Mouse (Mus musculus) embryonic facial prominence, embryonic 14.5 days (tissue): Measurements from ENCODE around the gene Tmem238l. TPM values are rescaled to one million over a fixed set of nuclear protein-coding genes. Genes with fewer than 3 reads are reported as not detected.

Experiments
- ATAC-seq: fragments of 200-750 bp; cut with Nextera tagmentation; 2 replicates; pipeline ENCODE4 v1.8.0; 2017; ENCODE audit warnings: low read depth, moderate number of reproducible peaks, moderate TSS enrichment
- DNase-seq: peaks from one replicate; pipeline ENCODE4 v3.0.0-alpha.2; 2015; ENCODE audit warnings: low spot score
- H3K27ac ChIP-seq: fragments of 300-500 bp; sonication (generic); replicated peaks from 2 replicates; pipeline ENCODE4 v1.5.1; 2014; ENCODE audit warnings: low read depth, mild to moderate bottlenecking, low read length, moderate library complexity
- H3K27me3 ChIP-seq: fragments of 300-500 bp; sonication (generic); replicated peaks from 2 replicates; pipeline ENCODE4 v1.6.1; 2014; ENCODE audit warnings: low read length; ENCODE audit not compliant: control insufficient read depth, insufficient read depth
- H3K36me3 ChIP-seq: fragments of 300-500 bp; sonication (generic); 2 replicates; pipeline ENCODE4 v1.6.1; 2014; ENCODE audit warnings: low read length, mixed read lengths; ENCODE audit not compliant: control insufficient read depth, insufficient read depth
- H3K4me1 ChIP-seq: fragments of 300-500 bp; sonication (generic); 2 replicates; pipeline ENCODE4 v1.6.1; 2014; ENCODE audit warnings: antibody characterized with exemption, low read length; ENCODE audit not compliant: control insufficient read depth, insufficient read depth
- H3K4me2 ChIP-seq: fragments of 300-500 bp; sonication (generic); 2 replicates; pipeline ENCODE4 v1.6.1; 2014; ENCODE audit warnings: low read depth, mild to moderate bottlenecking, low read length, moderate library complexity, mixed read lengths
- H3K4me3 ChIP-seq: fragments of 300-500 bp; sonication (generic); 2 replicates; pipeline ENCODE4 v1.5.1; 2014; ENCODE audit warnings: low read depth, mild to moderate bottlenecking, low read length
- H3K9ac ChIP-seq: fragments of 300-500 bp; sonication (generic); 2 replicates; pipeline ENCODE4 v1.6.1; 2014; ENCODE audit warnings: low read depth, mild to moderate bottlenecking, low read length, moderate library complexity, mixed read lengths
- H3K9me3 ChIP-seq: fragments of 300-500 bp; sonication (generic); 2 replicates; pipeline ENCODE4 v1.6.1; 2016; ENCODE audit warnings: low read length; ENCODE audit not compliant: control insufficient read depth
- WGBS: fragments of 180-500 bp; shearing (Covaris S2); extraction: QIAGEN DNeasy Blood & Tissue Kit; methylation state at CpG from one replicate; pipeline ENCODE4 v1.1.7; 2014; 5-methylcytosine and 5-hydroxymethylcytosine counted together
- polyA plus RNA-seq: library from polyadenylated mRNA; unstranded; fragments of >200 nt; fragmentation: Nextera tagmentation; extraction: Ambion mirVana; gene quantifications from 2 replicates; pipeline ENCODE4 v1.2.1, GENCODE M21; 2014

Gene Tmem238l
- polyA plus RNA-seq, 1 experiment from 2014 or later = not detected

GRCm38 (mm10) chr11:66984165-66985135, 28.0 kb downstream of the Tmem238l start:
- Histone ChIP-seq H3K9ac (peak overlapping the region; percentile 62), H3K4me1 (peaks cover 15% of the 10 kb centered on the region), H3K27me3 (no peaks in the 10 kb centered on the region), H3K36me3 (no peaks in the 10 kb centered on the region), H3K4me3 (peak overlapping the region; percentile 46), H3K9me3 (no peaks in the 10 kb centered on the region), H3K4me2 (peak overlapping the region; percentile 78), H3K27ac (peak overlapping the region; percentile 77)
- ATAC-seq = peak; percentile 84
- WGBS = 6% methylated on average over 28 of the region's 28 CpGs
- DNase-seq = peak; percentile 94

- Histone ChIP-seq H3K4me2 (peak overlapping the region; percentile 78), H3K27ac (0 out of 2 replicates have a peak overlapping the region, but pooled peaks have one; percentile 77), H3K27me3 (no peaks in the 10 kb centered on the region), H3K4me1 (peaks cover 15% of the 10 kb centered on the region), H3K9ac (peak overlapping the region; percentile 62), H3K9me3 (no peaks in the 10 kb centered on the region), H3K36me3 (no peaks in the 10 kb centered on the region), H3K4me3 (peak overlapping the region; percentile 46)
- ATAC-seq (no peak), DNase-seq (no peak)
- WGBS = 29% methylated on average over 11 of the region's 11 CpGs
These were observed 28.8 kb downstream of the Tmem238l start for GRCm38 (mm10) chr11:66985136-66985702.

GRCm38 (mm10) chr11:66992150-66992549, 35.7 kb downstream of the Tmem238l start:
- Histone ChIP-seq H3K4me2 (no peak overlapping the region), H3K27ac (no peak overlapping the region), H3K9ac (no peak overlapping the region), H3K27me3 (no peaks in the 10 kb centered on the region), H3K9me3 (no peaks in the 10 kb centered on the region), H3K4me3 (no peak overlapping the region), H3K36me3 (no peaks in the 10 kb centered on the region), H3K4me1 (no peaks in the 10 kb centered on the region)
- ATAC-seq = no peak
- WGBS = 79% methylated on average over 2 of the region's 2 CpGs
- no peak for DNase-seq

DNA sequence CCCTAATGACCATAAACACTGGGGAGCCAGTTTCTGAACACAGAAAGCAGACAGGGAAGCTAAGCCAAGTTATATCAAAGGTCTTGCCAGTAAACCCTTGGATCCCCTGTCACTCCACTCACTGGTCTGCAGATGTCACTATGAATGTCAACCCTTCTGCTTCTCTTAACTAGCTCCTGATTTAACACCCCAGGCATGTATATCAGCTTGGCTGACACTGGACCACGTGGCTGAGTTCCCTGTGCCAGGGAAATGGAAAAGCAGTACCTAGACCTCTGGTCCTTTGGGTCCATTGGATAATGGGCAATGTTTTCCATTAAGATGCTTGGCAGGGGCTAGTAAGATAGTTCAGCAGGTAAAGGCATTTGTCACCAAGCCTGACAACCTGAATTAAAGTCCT, 37.2 kb downstream of the Tmem238l start:
- ATAC-seq = no peak
- H3K9ac ChIP-seq = no peak overlapping the region

GRCm38 (mm10) chr11:66996446-66996845, 40.0 kb downstream of the Tmem238l start:
- Histone ChIP-seq H3K4me2 (no peak overlapping the region), H3K4me1 (peaks cover 5% of the 10 kb centered on the region; the same call in 1 of the 2 replicates), H3K27me3 (no peaks in the 10 kb centered on the region), H3K9ac (no peak overlapping the region), H3K4me3 (no peak overlapping the region), H3K27ac (no peak overlapping the region), H3K9me3 (no peaks in the 10 kb centered on the region), H3K36me3 (no peaks in the 10 kb centered on the region)
- ATAC-seq (no peak), DNase-seq (no peak)
- WGBS = 77% methylated on average over 4 of the region's 4 CpGs

More for the DNA sequence above, 37.2 kb downstream of the Tmem238l start:
- no peak overlapping the region for H3K27ac ChIP-seq
- no peak for DNase-seq
- WGBS = 32% methylated on average over 1 of the region's 1 CpGs
- H3K4me2 ChIP-seq = no peak overlapping the region
- peaks cover 5% of the 10 kb centered on the region; the same call in 1 of the 2 replicates for H3K4me1 ChIP-seq
- no peaks in the 10 kb centered on the region for H3K27me3 ChIP-seq
- no peak overlapping the region for H3K4me3 ChIP-seq
- H3K9me3 ChIP-seq = no peaks in the 10 kb centered on the region
- H3K36me3 ChIP-seq = no peaks in the 10 kb centered on the region

DNA sequence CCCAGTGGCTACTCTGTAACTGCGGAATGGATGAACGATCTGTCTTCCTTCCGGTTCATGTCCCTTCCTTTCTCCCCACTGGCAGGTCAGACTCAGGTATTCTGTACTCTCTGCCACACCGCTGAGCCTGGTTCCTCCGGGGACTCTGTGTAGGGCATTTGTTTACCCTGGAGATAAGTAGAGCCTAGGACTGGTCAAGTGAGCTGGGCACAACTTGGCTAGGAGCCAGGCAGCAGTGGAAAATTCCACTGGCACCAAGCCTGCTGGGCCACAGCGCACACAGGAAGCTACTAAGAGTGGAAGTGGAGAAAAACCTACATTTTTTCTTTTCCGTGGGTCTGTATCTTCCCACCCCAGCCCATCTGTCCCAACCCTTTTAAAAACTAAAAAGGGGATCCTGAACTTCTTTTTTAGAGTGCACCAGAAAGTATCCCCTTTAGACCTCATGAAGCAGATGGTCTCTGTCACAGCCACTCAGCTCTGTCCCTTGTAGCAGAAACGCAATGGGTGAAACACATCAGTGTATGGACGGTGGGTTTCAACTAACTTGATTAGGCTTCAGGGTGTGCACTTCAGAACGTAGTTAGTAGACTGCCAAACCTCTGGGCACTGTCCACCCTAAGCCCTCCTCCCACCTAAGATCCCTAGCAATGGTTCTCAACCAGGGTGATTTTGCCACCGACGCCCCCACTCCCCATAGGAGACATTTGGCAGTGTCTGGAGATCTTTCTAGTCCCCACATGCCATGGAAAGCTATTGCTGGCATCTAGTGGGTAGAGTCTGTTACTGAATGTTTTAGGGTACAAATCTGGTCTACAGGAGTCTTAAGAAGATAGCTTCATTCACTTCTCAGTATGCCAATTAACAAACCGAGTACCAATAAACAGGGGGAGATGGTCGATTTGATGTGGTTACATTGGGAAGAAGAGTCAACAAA, 42.3 kb downstream of the Tmem238l start:
- WGBS = 78% methylated on average over 14 of the region's 14 CpGs
- Histone ChIP-seq H3K27me3 (no peaks in the 10 kb centered on the region), H3K4me1 (peaks cover 5% of the 10 kb centered on the region; the same call in 1 of the 2 replicates), H3K9ac (no peak overlapping the region), H3K36me3 (no peaks in the 10 kb centered on the region), H3K9me3 (no peaks in the 10 kb centered on the region), H3K27ac (no peak overlapping the region), H3K4me2 (no peak overlapping the region), H3K4me3 (no peak overlapping the region)
- DNase-seq = no peak
- peak; percentile 41; the same call in 1 of the 2 replicates for ATAC-seq

DNA sequence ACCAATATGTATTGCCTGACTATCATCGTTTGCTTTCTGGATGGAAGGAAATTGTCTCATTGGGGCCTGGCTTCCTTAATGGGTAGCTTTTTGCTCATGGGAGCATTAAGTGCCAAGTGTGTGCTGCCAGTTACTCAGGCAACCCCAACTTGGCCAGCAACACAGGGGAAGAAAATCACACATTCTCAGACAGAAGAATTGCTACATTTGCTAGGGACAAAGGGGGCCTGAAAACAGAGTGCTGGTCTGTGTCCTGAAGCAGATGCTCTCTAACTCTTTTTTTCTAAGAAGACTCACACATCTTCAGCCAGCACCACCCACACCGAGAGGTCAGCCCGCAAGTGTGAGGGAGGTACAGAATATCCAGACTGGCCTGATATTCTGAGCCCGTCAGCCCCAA, 44.2 kb downstream of the Tmem238l start:
- H3K36me3 ChIP-seq = no peaks in the 10 kb centered on the region
- no peaks in the 10 kb centered on the region for H3K9me3 ChIP-seq
- H3K4me3 ChIP-seq = no peak overlapping the region
- 80% methylated on average over 4 of the region's 4 CpGs for WGBS
- H3K9ac ChIP-seq = no peak overlapping the region
- H3K4me1 ChIP-seq = peaks cover 5% of the 10 kb centered on the region; the same call in 1 of the 2 replicates
- H3K27ac ChIP-seq = no peak overlapping the region
- no peak for ATAC-seq
- no peaks in the 10 kb centered on the region for H3K27me3 ChIP-seq
- DNase-seq = no peak
- no peak overlapping the region for H3K4me2 ChIP-seq

DNA sequence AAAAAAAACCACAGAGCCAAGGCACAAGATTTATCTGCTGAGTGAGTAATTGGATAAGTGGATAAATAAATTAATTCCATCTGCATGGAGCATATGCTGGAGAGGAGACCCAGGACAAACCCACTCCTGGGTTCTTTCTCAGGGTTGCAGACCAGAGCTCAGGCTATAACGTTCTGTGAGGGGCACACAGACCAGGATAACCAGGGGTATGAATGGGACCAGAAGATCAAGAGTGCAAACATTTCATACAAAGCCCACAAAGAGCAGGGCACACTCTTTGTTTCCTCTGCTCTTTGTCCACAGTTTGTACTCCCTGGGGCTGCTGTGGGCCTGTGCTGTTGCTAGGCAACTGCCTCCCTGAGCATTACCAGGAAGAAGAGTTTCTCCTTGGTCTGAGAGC, 45.3 kb downstream of the Tmem238l start:
- Histone ChIP-seq H3K9me3 (no peaks in the 10 kb centered on the region), H3K4me2 (no peak overlapping the region), H3K27ac (no peak overlapping the region), H3K9ac (no peak overlapping the region), H3K36me3 (no peaks in the 10 kb centered on the region), H3K4me1 (peaks cover 5% of the 10 kb centered on the region; the same call in 1 of the 2 replicates), H3K27me3 (no peaks in the 10 kb centered on the region), H3K4me3 (no peak overlapping the region)
- WGBS = 32% methylated on average over 1 of the region's 1 CpGs
- peak; percentile 47 for ATAC-seq
- DNase-seq = peak; percentile 23
